Mouse (Mus musculus): ENCODE data around the gene Hnrnpa2b1. TPM values are rescaled to one million over a fixed set of nuclear protein-coding genes. Genes with fewer than 3 reads are reported as not detected.

The Hnrnpa2b1 gene
- total RNA-seq, 2 experiments from 2014 or later = 1,039 to 1,149 TPM

GRCm38 (mm10) chr6:51470311-51471178, 851 bp upstream of the Hnrnpa2b1 start, which contains the start of gene Cbx3:
TSS of gene Cbx3 (plus strand) at chr6:51470360.
- ATAC-seq (ENCODE audit: poor library complexity, severe bottlenecking) = peak; percentile 39

- ATAC-seq (ENCODE audit: poor library complexity, severe bottlenecking) = peak; percentile 37
Observed at GRCm38 (mm10) chr6:51468891-51469561, 668 bp downstream of the Hnrnpa2b1 start.

- no peak for ATAC-seq (ENCODE audit: poor library complexity, severe bottlenecking)
Observed at GRCm38 (mm10) chr6:51467649-51468048, 2.0 kb downstream of the Hnrnpa2b1 start.

GRCm38 (mm10) chr6:51460363-51460762, 9.3 kb downstream of the Hnrnpa2b1 start:
- no peak for ATAC-seq (ENCODE audit: poor library complexity, severe bottlenecking)

GRCm38 (mm10) chr6:51460021-51460360, 9.7 kb downstream of the Hnrnpa2b1 start:
- ATAC-seq (ENCODE audit: poor library complexity, severe bottlenecking) = no peak

GRCm38 (mm10) chr6:51459313-51460020, 10.2 kb downstream of the Hnrnpa2b1 start:
- no peak for ATAC-seq (ENCODE audit: poor library complexity, severe bottlenecking)

GRCm38 (mm10) chr6:51458925-51459312, 10.8 kb downstream of the Hnrnpa2b1 start:
- no peak for ATAC-seq (ENCODE audit: poor library complexity, severe bottlenecking)

GRCm38 (mm10) chr6:51457770-51458387, 11.8 kb downstream of the Hnrnpa2b1 start:
- ATAC-seq (ENCODE audit: poor library complexity, severe bottlenecking) = no peak

- no peak for ATAC-seq (ENCODE audit: poor library complexity, severe bottlenecking)
Observed at GRCm38 (mm10) chr6:51457283-51457682, 12.4 kb downstream of the Hnrnpa2b1 start.

- no peak for ATAC-seq (ENCODE audit: poor library complexity, severe bottlenecking)
Observed at GRCm38 (mm10) chr6:51456198-51456597, 13.5 kb downstream of the Hnrnpa2b1 start.

- ATAC-seq (ENCODE audit: poor library complexity, severe bottlenecking) = no peak
Observed at GRCm38 (mm10) chr6:51454949-51455348, 14.7 kb downstream of the Hnrnpa2b1 start.

- no peak for ATAC-seq (ENCODE audit: poor library complexity, severe bottlenecking)
Observed at GRCm38 (mm10) chr6:51452927-51453503, 16.7 kb downstream of the Hnrnpa2b1 start.

GRCm38 (mm10) chr6:51442191-51442835, 27.4 kb downstream of the Hnrnpa2b1 start:
- ATAC-seq (ENCODE audit: poor library complexity, severe bottlenecking) = no peak

- no peak for ATAC-seq (ENCODE audit: poor library complexity, severe bottlenecking)
Observed at GRCm38 (mm10) chr6:51438826-51439330, 30.8 kb downstream of the Hnrnpa2b1 start.

- no peak for ATAC-seq (ENCODE audit: poor library complexity, severe bottlenecking)
Observed at GRCm38 (mm10) chr6:51437665-51438064, 32.0 kb downstream of the Hnrnpa2b1 start.

GRCm38 (mm10) chr6:51434270-51434669, 35.4 kb downstream of the Hnrnpa2b1 start:
- ATAC-seq (ENCODE audit: poor library complexity, severe bottlenecking) = no peak

- peak; percentile 76 for ATAC-seq (ENCODE audit: poor library complexity, severe bottlenecking)
Observed at GRCm38 (mm10) chr6:51432535-51433397, 36.9 kb downstream of the Hnrnpa2b1 start, which contains the start of gene Nfe2l3. TSS of gene Nfe2l3 (plus strand) at chr6:51432670.

- no peak for ATAC-seq (ENCODE audit: poor library complexity, severe bottlenecking)
Observed at GRCm38 (mm10) chr6:51424537-51424936, 45.2 kb downstream of the Hnrnpa2b1 start.

Data from megakaryocyte, adult 5-6 weeks (primary cell).